Mouse (Mus musculus): ENCODE results near the gene Fras1.

The Fras1 gene

DNA sequence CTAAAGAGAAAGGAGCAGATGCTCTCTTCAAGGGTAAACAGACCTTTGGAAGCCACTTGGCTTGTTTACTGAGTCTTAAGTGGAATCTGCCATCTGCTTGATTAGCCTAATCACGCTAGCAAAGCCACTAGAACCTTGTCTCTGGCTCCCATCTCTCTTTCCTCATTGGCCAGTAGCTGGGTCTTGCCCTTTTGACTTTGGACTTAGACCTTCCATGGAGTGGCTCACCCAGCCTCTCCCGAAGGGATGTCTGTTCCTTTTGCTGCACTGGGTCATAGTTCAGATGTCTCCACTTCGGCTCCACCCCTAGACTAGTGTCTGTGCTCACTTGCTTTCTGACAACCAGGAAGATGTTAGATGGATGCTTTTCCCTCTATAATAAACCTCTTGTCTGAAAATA, 28.8 kb downstream of the Fras1 start:
- DNase-seq (ENCODE audit: extremely low spot score, low spot score) = no peak

DNA sequence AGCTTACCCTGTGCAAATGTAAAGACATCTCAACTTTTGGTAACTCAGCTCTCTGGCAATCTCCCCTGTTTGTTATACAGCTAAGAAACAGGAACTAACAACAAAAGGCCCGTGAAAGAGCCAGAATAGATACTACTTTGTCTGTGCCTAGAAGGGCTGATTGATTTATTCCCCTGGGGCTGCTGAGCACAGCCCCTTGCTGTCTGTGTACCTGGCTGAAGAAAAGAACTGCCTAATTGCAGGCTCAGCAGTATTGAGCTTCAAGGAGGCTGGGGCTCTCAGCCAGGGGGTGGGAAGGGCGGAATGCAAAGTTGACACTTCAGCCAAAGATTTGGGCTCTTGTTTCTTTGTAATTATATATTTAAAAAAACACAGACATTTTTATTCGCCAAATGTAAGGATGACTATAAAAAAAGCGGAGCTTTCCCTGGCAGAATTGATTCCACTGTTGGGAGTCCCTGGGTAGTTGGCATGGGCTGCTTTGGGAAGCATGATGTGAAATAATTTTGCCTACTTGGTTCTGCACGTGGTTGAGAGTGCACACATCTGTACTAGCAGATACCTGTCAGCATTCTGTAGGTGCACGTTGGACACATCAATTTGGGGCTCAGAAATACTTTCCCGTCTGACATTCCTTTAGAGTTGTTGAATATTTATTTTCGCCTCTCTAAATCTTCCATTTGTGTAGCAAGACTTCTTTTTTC, 31.5 kb downstream of the Fras1 start:
- no peak for DNase-seq (ENCODE audit: extremely low spot score, low spot score)

DNA sequence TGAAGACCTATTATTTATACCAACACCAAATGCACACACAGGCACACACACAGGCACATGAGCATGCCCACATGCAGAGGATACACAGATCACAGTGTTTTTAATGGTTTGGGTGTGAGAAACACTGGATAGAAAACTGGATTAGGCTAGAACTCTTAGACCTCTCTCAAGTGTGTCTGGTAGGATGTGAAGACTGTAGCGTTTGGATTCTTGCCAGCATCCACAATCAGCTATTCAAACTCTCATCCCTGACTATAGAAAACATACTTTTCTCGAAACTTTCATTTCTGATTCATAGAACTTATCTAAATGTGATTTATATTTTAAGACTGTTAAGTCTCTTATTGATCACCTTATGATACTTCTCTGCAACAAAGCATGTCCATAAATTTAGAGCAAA, 34.5 kb downstream of the Fras1 start:
- no peak for DNase-seq (ENCODE audit: extremely low spot score, low spot score)

DNA sequence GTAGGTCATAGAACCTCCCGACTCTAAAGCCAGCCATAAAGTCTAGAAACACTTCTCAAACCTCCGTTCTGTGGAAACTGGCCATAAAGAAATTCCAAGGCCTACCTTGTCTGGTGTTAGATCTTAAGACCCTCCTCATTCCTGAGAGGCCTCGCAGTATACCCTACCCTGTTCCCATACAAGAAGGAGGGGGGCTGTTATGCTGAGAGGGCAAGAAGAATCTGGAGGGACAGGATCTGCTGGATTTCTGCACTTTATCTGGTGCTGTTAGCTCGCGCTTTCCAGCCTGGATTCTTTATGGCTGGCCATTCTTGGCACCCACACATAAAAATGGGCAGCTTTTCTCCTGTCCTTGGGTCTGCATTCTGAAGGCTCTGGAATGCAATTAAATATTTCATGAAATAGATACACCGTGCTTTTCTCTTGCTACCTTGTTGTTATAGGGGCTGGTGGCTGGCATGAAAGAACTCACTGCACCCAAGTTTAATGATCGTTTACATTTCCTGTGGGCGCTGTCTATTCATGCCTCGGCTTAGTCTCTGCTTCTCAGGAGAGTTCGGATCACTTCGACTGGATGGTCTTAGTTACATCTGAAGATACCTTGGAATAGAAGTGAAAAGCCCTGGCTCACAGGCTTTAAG, 39.1 kb downstream of the Fras1 start:
- DNase-seq (ENCODE audit: extremely low spot score, low spot score) = no peak

DNA sequence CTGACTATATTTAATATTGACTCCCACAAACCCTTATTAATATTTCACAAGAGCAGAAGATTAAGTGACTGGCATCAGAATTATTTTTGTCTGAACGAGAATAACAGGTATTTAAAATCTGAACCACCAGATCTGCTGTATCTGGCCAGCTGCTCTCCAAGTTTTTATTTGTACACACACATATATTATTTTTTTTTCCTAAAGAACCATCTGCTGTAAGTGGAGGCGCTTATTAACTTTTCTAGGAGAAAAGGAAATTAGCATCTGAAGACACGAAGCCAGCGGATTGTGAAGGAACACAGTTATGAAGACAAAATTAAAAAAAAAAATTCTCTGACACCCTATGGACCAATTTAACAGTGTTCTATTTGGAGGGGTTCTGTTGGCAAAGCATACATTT, 43.4 kb downstream of the Fras1 start:
- no peak for DNase-seq (ENCODE audit: extremely low spot score, low spot score)

DNA sequence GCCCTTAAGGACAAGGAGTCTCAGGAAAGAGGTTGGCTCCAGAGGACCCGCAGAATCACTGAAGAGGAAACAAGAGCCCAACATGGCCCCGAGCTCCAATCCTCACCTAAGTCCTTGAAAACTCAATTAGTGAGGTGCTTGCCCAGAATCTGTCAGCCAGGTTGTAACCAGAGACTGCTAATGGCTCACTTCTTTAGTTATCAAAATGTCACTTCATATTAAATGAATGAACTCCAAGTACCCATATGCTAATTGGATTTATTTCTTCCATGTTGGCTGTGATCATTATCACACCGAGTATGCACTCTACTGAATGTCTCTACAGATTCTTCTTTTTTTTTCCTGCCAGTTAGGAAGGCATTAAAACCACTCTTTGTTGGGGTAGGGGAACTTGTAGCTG, 47.8 kb downstream of the Fras1 start:
- DNase-seq (ENCODE audit: extremely low spot score, low spot score) = no peak

DNA sequence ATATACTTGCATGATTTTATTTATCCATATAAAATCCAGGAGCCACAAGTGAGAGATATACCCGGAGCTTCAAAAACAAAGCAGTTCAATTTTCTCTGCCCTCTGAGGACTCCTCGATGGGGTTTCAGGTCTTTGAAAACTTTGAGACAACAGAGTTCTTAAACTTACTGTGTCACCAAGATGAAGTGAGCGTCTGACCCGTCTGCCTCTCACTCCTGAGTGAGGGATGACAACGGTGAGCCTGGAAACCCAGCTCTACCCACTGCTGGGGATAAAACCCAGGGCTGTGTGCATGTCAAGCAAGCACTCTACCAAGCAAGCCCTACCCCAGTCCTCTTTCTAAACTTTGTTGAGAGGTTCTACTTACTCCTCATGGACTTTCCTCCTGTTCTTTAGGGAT, 49.0 kb downstream of the Fras1 start:
- no peak for DNase-seq (ENCODE audit: extremely low spot score, low spot score)

DNA sequence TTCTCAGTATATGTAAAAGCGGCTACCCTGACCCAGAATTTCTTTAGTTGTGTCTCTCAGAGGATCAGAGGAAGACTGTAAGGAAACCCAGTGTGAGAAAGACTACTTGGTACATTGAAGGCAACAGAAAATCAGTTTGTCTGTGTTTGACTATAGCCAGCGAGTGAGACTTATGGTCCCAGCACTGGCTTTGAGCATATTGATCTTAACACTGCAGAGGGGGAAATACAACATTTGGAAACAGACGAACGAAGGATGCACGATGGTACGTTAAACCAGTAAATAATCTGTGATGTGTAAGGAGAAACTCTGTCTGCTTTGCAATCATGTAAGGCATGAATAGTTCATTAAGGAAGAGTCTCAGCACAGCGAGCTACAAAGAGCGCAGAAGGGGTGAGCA, 51.6 kb downstream of the Fras1 start:
- DNase-seq (ENCODE audit: extremely low spot score, low spot score) = no peak

DNA sequence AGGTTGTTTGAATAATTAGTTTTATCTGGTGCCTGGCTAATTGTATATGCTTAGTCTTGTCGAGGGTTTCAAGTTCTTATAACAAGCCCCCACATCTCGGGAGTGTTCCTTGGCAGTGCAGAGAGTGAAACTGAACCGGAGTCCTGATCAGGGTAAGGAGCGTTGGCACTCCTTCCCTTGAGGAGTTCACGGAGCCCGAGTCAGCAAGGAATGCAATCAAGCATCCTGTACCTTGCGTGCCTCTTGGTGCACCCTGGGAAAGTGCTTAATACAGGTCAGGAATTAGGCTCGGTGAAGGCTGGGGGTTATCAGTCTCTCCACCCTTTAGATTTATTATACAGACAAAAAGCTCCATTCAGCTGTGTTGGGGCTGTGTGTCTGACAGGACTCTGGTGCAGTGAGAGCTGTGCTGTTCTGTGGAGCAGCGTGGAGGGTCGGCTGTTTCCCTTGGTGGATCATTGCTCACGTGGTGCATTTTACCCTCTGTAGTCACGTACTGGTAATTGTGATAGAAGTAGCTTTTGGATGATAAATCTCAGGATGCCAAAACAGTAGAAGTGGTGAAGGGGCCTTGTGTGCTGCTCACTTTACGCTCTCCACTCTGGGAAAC, 55.9 kb downstream of the Fras1 start:
- DNase-seq (ENCODE audit: extremely low spot score, low spot score) = no peak

DNA sequence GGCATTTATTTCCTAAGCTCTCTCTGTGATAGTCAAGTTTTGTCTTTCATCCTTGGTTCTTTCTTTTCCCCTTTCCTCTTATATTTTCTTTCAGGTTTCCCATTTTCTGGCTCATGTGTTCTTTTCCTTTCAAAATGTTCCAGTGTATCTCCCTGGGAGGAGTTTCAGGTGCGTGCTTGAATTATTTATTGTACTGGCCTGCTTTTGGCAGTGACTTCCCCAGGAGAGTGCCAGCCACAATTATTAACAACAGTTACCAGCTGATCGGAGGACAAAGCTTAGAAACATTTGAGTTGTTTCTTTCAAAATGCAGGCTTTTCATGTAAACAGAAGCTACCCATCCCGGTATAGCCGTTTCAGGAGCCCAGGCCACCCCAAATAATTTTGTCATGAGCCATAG, 64.1 kb downstream of the Fras1 start:
- DNase-seq (ENCODE audit: extremely low spot score, low spot score) = no peak

DNA sequence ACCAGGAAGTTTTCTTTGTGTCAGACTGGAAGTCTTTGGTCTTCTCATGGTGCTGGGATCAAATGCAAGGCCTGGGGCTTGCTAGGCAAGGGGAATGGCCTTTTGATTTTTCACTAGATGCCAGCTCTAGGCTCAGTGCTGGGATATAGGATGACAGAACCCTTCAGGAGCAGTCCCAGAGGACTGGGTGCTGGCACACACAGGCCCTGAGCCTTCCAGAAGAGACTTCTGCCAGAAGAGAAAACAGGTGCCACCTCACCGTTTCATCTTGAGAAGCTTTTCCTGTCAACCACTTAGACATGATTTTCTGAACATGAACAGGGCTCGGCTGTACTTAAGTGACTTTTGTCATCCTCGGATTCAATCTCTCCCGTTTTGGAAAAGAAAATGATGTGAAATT, 66.1 kb downstream of the Fras1 start:
- DNase-seq (ENCODE audit: extremely low spot score, low spot score) = no peak

DNA sequence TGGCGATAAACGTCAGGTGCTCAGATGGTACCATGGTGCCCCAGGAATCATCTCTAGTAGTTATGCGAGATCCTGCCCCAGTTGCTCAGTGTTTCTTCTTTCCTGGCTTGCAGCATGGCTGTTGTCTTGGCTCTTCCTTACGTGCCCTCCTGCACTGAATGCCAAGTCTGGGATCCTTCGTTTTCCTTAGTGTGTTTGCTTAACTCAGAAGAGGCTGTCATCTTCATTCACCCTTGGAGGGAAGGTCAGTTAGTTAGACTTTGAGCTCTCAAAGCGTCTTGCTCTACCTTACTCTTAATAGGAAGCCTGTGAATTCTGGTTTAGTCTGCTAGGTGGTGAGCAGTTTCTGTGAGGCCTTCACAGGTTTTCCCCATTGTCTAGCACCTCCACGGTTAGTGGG, 73.7 kb downstream of the Fras1 start:
- no peak for DNase-seq (ENCODE audit: extremely low spot score, low spot score)

DNA sequence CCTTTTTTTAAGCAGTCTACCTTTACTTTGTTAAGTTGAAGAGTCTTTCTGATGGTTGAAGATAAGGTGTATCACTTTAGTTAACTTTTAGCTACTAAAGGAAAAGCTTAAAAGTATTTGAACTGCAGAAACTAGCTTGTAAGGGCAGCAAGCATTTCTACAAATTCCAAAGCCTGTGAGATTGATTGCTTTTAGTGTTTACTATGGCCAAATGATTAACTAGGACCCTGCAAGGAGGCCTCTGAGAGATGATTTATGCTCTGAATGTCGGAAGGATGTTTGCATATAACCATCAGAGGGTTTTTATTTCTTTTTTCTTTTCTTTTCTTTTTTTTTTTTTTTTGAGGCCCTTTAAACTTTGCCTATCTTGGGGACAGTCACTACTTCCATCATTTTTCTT, 78.3 kb downstream of the Fras1 start:
- DNase-seq (ENCODE audit: extremely low spot score, low spot score) = no peak

DNA sequence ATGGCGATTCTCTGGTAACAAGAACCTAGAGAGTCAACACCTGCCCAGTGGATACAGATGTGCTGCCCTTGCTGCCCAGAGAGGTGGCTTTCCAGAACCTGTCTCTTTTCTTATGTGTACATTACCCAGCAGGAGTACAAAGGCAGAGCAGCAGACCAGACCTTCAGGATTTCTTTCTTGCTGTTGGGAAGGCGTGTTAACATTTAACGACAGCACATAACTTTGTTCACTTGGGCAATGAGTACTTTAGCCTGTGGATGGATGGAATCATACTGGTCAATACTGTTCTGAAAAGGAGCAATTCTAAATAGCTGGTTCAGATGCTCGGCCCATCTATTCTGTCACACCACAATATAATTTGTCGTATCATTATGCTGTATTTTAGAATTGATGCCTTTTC, 79.6 kb downstream of the Fras1 start:
- no peak for DNase-seq (ENCODE audit: extremely low spot score, low spot score)

DNA sequence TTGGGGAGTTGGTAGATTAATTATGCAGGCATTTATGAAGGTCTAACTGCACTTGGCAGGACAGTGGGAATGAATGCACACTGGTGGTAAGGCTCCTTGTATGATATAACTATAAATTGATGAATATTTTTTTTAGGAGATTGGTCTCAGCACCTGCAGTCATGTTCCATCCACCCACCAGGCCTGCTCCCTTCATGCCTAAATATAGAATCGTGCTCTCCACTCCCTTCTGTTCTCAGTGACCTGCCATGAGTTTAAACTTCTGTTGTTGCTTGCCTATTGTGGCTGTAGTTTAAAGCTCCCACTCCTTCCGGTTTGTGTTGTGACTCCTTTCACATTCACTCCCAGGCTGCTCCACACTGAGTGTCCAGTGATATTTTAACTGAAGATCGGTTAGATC, 80.7 kb downstream of the Fras1 start:
- no peak for DNase-seq (ENCODE audit: extremely low spot score, low spot score)

DNA sequence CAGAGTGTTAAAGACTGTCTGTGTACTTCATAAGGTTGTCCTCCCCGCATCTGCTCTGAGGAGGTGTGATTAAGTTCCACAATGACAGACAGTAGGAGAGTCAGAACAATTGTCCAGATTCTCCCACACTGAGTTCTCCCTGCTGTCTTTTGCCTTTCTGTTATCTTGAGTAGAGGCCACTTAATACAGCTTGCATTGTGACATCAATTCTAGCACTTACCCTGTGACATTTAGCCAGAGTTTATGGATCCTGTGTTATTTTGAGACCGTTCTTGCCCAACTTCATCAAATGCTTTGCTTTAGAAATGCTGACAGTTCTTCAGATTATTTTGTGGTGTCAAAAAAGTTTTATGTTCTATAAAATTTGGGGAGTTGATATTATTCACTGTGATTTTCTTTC, 81.5 kb downstream of the Fras1 start:
- DNase-seq (ENCODE audit: extremely low spot score, low spot score) = no peak

DNA sequence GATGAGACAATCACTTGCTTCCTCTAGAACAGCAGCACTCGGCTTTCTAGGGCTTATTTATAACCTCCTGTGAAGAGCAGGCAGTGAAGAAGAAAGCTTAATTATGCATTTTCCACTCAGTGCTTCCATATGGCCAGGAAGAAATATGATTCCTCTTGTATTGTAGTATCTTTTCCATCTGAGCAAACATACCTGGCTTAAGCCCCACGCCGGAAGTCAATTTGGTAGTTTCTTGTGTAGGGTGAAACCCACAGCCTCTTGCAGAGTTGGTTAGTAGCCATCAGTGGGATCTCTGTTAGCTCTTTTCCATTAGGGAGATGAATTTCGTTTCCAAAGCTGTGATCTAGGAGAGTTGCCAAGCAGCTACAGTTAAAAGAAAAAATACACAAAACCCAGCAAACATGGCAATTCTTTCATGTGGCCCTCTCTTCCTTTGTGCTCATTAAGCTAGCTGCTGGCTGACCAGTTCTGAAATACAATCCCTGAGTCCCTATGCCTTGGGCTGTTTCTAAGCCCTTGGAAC, 83.7 kb downstream of the Fras1 start:
- no peak for DNase-seq (ENCODE audit: extremely low spot score, low spot score)

DNA sequence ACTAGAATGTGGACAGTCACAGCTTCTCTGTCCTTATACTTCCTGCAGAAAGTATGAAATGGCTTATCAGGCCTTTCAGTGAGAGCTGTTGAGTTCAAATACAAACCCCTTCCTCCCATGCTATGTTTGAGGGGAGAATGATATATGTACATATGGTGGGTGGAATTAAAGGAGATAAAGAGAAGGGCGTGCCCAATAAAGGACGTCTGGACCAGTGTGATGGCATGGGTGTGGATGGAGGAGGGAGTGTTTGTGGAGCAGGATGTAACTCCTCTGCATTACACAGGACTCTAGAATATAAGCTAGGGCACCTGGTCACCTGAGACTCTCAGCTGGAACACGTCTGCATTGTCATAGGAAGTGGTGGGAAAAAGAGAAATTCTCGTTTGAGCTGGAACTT, 85.8 kb downstream of the Fras1 start:
- DNase-seq (ENCODE audit: extremely low spot score, low spot score) = no peak

DNA sequence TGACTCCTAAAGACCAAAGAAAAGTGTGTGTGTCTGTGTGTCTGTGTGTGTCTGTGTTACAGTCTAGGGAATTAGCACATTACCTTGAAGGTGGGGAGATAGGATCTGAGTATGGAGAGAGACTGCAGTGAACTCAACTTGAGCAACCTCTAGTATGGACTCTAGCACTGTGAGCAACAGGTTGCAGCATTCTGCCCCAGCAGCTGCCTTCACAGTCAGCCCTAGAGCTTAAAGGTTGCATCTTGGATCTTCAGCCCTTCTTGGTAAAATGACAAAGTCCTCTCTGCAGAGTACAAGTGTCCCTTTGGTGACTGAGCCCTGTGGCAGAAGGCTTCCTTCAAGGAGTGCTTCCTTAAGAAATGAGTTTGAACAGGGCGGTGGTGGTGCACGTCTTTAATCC, 88.4 kb downstream of the Fras1 start:
- DNase-seq (ENCODE audit: extremely low spot score, low spot score) = no peak

DNA sequence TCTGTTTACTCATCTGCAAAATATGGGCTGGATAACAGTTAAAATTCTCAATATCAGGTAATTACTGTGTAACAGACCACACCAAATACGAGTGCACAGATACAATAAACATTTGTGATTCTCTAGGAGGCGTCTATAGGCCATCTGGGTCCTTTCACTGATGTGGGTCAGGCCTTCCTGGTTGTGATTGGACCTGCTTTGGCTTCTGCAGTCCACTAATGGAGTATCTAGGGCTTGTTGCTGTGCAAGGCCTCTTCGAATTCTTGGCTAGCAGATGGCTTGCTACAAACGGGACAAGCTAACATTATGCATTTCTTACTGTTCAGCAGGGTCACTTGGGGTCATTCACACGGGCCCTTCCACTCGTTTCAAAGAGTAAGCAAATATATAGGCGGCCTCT, 92.7 kb downstream of the Fras1 start:
- no peak for DNase-seq (ENCODE audit: extremely low spot score, low spot score)

DNA sequence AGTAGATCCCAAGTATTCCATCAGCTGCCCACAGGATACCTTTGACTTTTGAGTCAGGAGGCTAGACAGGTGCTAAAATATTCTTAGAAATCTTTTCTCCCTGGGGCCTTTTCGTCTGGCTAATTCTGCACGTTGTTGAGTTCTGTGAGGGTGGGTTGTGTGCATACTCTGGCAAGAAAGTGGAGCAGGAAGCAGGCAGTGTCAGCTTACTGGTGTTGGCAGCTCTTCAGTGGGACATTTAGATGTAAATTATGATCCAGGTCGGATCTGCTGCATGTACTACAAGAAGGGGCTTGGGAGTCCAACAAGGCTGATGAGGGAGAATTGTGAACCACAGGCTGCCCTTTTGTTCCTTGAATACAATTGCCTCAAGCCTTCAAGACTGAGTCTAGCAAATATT, 98.2 kb downstream of the Fras1 start:
- no peak for DNase-seq (ENCODE audit: extremely low spot score, low spot score)

DNA sequence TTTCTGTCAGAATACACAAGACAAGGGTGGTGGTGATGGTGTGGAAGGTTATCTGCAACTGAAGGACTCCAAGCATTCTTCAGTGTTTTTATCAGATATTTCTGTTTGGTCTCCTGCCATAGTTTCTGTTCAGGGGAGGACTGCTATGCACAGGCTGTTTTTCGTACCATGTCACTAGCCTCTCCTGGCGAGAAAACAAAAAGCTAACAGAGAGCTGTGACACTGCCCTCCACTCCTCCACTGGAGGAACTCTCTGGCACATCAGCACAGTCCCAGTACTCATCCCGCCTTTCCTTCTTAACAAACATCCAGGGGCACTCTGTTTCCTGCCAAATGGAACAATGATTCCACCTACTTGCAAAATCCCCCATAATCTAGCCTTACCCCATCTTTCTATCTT, 101.7 kb downstream of the Fras1 start:
- no peak for DNase-seq (ENCODE audit: extremely low spot score, low spot score)

DNA sequence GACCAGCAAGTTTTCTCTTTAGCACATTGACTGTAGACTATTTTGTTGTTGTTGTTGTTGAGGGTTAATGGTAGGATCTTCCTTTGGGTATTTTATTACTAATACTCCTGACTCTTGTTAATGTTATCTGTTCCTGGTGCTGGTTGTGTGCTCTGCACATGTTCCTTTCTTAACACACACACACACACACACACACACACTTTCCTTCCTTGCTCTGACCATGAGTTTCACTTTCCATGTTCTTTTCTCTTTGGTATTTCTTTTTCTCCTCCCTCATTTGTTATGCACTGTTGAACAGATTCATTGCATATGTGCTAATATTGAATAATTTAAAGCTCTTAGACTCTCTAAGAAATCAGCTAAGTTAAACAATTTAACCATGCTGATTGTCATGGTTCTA, 105.2 kb downstream of the Fras1 start:
- no peak for DNase-seq (ENCODE audit: extremely low spot score, low spot score)

All from neural tube, embryonic 10.5 days (tissue).